Mouse (Mus musculus) urinary bladder, postnatal 0 days (tissue): Measurements from ENCODE around the gene Tle6. TPM values are rescaled to one million over a fixed set of nuclear protein-coding genes. Genes with fewer than 3 reads are reported as not detected.

ENCODE experiments used
- polyA plus RNA-seq: library from polyadenylated mRNA; unstranded; fragments of >200 nt; fragmentation: Nextera tagmentation; extraction: Ambion mirVana; gene quantifications from 2 replicates; pipeline ENCODE4 v1.2.1, GENCODE M21; 2015

Gene Tle6
- polyA plus RNA-seq, result 15.5 and 16.2 TPM in 2 replicates

GRCm38 (mm10) chr10:81600738-81601203 is at the start of gene Tle6:
TSS of gene Tle6 (minus strand) at chr10:81601073.

GRCm38 (mm10) chr10:81648803-81649775 is 48.2 kb upstream of the Tle6 start, which contains the start of gene Gm10778:
TSS of gene Gm10778 (plus strand) at chr10:81649059.

GRCm38 (mm10) chr10:81628390-81628789 is 27.5 kb upstream of the Tle6 start, which contains the start of gene Ankrd24:
TSS of gene Ankrd24 (plus strand) at chr10:81628540.

GRCm38 (mm10) chr10:81626994-81627835 is 26.3 kb upstream of the Tle6 start, which contains the start of gene Sirt6:
TSS of gene Sirt6 (minus strand) at chr10:81627797.

DNA sequence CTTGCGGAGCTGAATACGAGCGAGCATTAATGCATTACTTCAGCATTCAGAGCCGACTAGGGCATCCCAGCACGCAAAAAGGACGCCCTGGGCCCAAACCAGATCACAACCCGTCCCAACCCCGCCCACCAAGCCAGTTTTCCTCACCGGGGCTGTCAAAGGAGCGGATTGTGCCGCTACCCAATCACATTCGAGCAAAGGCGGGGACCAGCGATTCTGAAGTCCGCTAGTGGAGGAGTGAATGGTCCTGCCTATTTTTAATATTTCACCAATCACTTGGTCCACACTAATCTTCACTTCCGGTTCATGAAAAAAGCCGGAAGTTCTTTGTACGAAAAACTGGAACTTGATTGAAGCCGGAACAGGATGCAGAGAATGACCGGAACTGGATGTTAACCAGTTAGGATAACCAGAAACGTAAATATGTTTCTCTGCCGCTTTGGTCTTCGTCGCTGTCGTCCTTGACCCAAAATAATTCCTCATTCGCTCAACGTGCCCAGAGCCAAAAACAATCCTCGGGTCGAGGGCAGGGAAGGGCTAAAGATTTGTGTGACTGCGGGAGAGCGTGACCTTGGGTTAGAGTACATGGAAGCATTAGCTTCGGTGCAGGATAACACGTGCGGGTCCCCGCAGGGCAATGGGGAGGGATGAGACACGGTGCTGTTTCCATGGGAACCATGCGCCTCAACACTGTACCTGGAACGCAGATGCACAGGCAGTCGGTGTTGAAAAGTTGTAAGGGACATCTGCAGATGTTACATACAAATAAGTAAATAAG is 5.3 kb upstream of the Tle6 start, which contains the start of gene BC025920:
BC025920 (plus strand) TSS at position 297 of the 778 bp plus-strand sequence.

DNA sequence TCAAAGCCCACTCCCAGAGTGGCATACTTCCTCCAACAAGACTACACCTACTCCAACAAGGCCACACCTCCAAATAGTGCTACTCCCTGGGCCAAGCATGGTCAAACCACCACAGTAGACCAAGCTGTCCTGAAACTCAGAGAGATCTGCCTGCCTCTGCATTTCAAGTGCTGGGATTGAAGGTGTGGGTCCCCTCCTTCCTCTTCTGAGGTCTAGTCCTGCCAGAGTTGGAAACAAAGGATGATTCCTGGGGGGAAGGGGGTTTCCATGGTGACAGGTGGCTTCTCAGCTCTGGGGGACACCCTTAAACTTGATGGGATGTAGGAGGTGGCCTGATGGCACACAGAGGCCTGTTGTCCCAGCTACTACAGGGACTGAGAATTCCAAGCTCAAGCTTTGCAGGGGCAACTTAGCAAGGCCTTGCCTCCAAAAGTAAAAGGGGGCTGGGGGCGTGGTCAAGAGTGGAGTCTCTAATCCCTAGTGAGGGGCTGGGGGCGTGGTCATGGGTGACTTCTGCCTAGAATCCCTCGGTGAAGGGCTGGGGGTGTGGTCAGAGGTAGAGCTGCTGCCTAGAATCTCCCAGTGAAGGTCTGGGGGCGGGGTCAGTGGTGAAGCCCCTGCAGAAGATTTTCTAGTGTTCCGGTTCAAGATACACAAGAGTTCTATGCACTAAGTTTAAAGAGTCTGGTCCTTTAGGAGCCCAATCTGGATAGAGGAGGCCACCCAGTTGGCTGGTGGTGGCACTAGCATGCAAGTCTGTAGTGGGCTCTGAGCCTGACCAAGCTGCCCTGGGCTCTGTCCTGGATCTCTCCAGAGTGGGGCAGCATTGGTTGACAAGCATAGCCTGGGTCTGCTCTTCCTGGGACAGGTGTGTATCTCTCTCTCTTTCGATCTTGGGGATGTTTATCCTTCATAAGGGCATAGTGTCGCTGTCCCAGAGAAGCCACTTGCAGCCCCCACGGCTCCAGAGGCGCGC is 26.5 kb downstream of the Tle6 start, which contains the start of gene Tle2:
Tle2 (plus strand) TSS at position 481 of the 976 bp plus-strand sequence.

GRCm38 (mm10) chr10:81559163-81559626 is 41.7 kb downstream of the Tle6 start, which contains the start of gene Aes:
TSS of gene Aes (plus strand) at chr10:81559488.

DNA sequence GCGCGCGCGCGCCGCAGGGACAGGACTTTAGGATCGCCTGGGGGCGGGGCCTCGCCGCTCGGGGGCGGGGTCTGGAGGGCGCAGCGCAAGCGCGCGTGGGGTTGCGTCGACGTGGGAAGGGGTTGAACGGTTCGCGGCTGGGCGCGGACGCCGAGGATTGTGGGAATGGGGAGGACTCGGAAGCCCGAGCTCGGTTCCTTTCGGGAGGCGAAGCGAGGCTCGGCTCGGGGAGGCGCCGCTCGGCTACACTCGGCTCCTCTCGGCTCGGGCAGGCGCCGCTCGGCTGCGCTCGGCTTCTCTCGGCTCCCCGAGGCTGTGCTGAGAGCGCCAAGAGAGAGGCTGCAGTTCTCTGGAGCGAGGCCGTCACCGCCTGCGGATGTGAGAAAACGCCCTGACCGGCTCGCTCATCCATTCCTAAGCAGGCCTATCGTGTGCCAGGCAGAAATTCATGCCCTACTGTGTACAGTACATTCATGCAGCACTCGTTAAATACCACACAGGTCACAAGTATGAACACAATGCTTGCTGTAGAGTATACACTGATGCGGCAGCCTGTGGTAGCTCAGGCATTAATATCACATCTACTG is 55.6 kb downstream of the Tle6 start, which contains the start of gene Gna11:
Gna11 (minus strand) TSS at position 30 of the 587 bp plus-strand sequence.

Other genes with a start within 250 kb of the Tle6 start
- 12.5 and 12.6 TPM in 2 replicates for gene Mfsd12, start 243.6 kb downstream of the Tle6 start, polyA plus RNA-seq
- gene 4930404N11Rik, start 235.3 kb downstream of the Tle6 start, polyA plus RNA-seq, result 1.5 and 1.8 TPM in 2 replicates
- gene Fzr1, start 222.6 kb downstream of the Tle6 start, polyA plus RNA-seq, result 35.5 and 38.2 TPM in 2 replicates
- gene Dohh, start 216.6 kb downstream of the Tle6 start, polyA plus RNA-seq, result 67.0 and 71.2 TPM in 2 replicates
- 1.6 and 2.1 TPM in 2 replicates for gene Gm48551, start 216.6 kb downstream of the Tle6 start, polyA plus RNA-seq
- 0.42 and 0.73 TPM in 2 replicates for gene Gm48552, start 212.1 kb downstream of the Tle6 start, polyA plus RNA-seq
- 1.7 and 2.0 TPM in 2 replicates for gene Smim24, start 208.0 kb downstream of the Tle6 start, polyA plus RNA-seq
- 69.4 and 71.2 TPM in 2 replicates for gene Nfic, start 145.4 kb downstream of the Tle6 start, polyA plus RNA-seq
- 0.12 and 0.18 TPM in 2 replicates for gene Celf5, start 118.4 kb downstream of the Tle6 start, polyA plus RNA-seq
- 49.9 and 50.1 TPM in 2 replicates for gene Ncln, start 104.7 kb downstream of the Tle6 start, polyA plus RNA-seq
- gene S1pr4, start 100.9 kb downstream of the Tle6 start, polyA plus RNA-seq, result 0.20 and 0.71 TPM in 2 replicates
- 6.1 and 11.1 TPM in 2 replicates for gene Gna15, start 76.8 kb downstream of the Tle6 start, polyA plus RNA-seq
- 48.8 and 49.2 TPM in 2 replicates for gene Gna11, start 55.9 kb downstream of the Tle6 start, polyA plus RNA-seq
- gene Aes, start 41.6 kb downstream of the Tle6 start, polyA plus RNA-seq, result 437 and 457 TPM in 2 replicates
- 6.6 and 7.9 TPM in 2 replicates for gene Tle2, start 26.5 kb downstream of the Tle6 start, polyA plus RNA-seq
- gene BC025920, start 5.2 kb upstream of the Tle6 start, polyA plus RNA-seq, result 0.18 and 0.62 TPM in 2 replicates
- gene Sirt6, start 26.7 kb upstream of the Tle6 start, polyA plus RNA-seq, result 15.9 and 19.7 TPM in 2 replicates
- gene Ankrd24, start 27.5 kb upstream of the Tle6 start, polyA plus RNA-seq, result 6.1 and 7.6 TPM in 2 replicates
- 1.9 and 2.8 TPM in 2 replicates for gene Gm10778, start 48.0 kb upstream of the Tle6 start, polyA plus RNA-seq
- gene Zfp433, start 103.8 kb upstream of the Tle6 start, polyA plus RNA-seq, result 5.5 and 6.8 TPM in 2 replicates
- gene Gm3055, start 170.1 kb upstream of the Tle6 start, polyA plus RNA-seq, result 2.2 and 2.9 TPM in 2 replicates
- gene Gm4767, start 211.1 kb upstream of the Tle6 start, polyA plus RNA-seq, result 1.6 and 1.7 TPM in 2 replicates